In genomic region chr8:119422123-119422711, GRCm38 (mm10) we compare ENCODE assay signal across 9 mouse cellular contexts. TPM values are rescaled to one million over a fixed set of nuclear protein-coding genes. Genes with fewer than 3 reads are reported as not detected.
DNase-seq lines count a peak whose midpoint lies in the region; ATAC-seq and TF ChIP-seq lines count a peak whose summit lies in the region.
"Had no signal": no experiment of that assay in that cellular context is flagged by ENCODE, and none has a peak within 500 bp of the region (broad histone marks: within the 10 kb centered on the region; RNA-seq: fewer than 3 reads in every experiment).

No protein-coding gene starts in this region.

- H3K4me2 ChIP-seq in embryonic facial prominence, embryonic 15.5 days (replicated peaks): no peak overlapping the region
- H3K4me2 ChIP-seq in liver, postnatal 0 days (ENCODE audit: low read depth, low read length): peak overlapping the region; percentile 70

- peaks cover 34% of the 10 kb centered on the region for H3K4me1 ChIP-seq in liver, adult 2 months (ENCODE audit: control insufficient read depth, insufficient read depth, low read length)
- peaks cover 42% of the 10 kb centered on the region for H3K4me1 ChIP-seq in embryonic facial prominence, embryonic 15.5 days
- H3K4me1 ChIP-seq in liver, postnatal 0 days (ENCODE audit: insufficient read depth): peaks cover 75% of the 10 kb centered on the region

- no peaks in the 10 kb centered on the region for H3K27me3 ChIP-seq in liver, adult 2 months (ENCODE audit: control insufficient read depth, insufficient read depth, low read length)
- H3K27me3 ChIP-seq in Patski: no peaks in the 10 kb centered on the region
- no peaks in the 10 kb centered on the region for H3K27me3 ChIP-seq in embryonic facial prominence, embryonic 15.5 days
- H3K27me3 ChIP-seq in liver, postnatal 0 days (ENCODE audit: insufficient read depth, low read length): no peaks in the 10 kb centered on the region

- TF ChIP-seq CTCF in liver, adult 2 months (IDR thresholded peaks at IDR 0.05; ENCODE audit: low read depth, low read length): no peak
- TF ChIP-seq CTCF in Patski (IDR thresholded peaks at IDR 0.05): no peak
- no peak for TF ChIP-seq CTCF in liver, postnatal 0 days (IDR thresholded peaks at IDR 0.05; ENCODE audit: low read depth)

- H3K9ac ChIP-seq in liver, adult 2 months (ENCODE audit: low read depth, low read length): 0 out of 2 replicates have a peak overlapping the region, but pooled peaks have one; percentile 3
- no peak overlapping the region for H3K9ac ChIP-seq in embryonic facial prominence, embryonic 15.5 days
- H3K9ac ChIP-seq in liver, postnatal 0 days (replicated peaks): peak overlapping the region; percentile 45

- POLR2A ChIA-PET in Patski (lab: Charles Lee): no interaction called here

- TF ChIP-seq POLR2A in liver, adult 2 months (IDR thresholded peaks at IDR 0.05; ENCODE audit: extremely low read depth, insufficient read depth, low read length): no peak

- H3K27ac ChIP-seq in liver, adult 2 months (replicated peaks; ENCODE audit: insufficient read depth, low read depth, low read length): peak overlapping the region; percentile 17; the same call in 1 of the 2 replicates
- peak overlapping the region; percentile 70 for H3K27ac ChIP-seq in embryonic facial prominence, embryonic 15.5 days (replicated peaks)
- peak overlapping the region; percentile 97 for H3K27ac ChIP-seq in liver, postnatal 0 days (ENCODE audit: low read depth)

- peak; percentile 37 for ATAC-seq in Patski
- ATAC-seq in embryonic facial prominence, embryonic 15.5 days (ENCODE audit: insufficient number of reproducible peaks, low FRiP score, low TSS enrichment, low read depth): peak; percentile 51
- no peak; the same call in 1 of the 2 replicates for ATAC-seq in liver, postnatal 0 days

- no peak for DNase-seq in liver, adult 2 months (ENCODE audit: extremely low read depth, low read depth, low spot score)
- DNase-seq in liver (no peak), Patski (ENCODE audit: low read depth, low spot score) (no peak)
- DNase-seq in liver, postnatal 0 days: peak; percentile 35
- DNase-seq in right cerebral cortex, postnatal 4 days: no peak
- no peak for DNase-seq in spleen, postnatal 14 days (ENCODE audit: low spot score in 2 of 2)
- no peak for DNase-seq in urinary bladder, postnatal 10 days (ENCODE audit: low spot score)

- H3K36me3 ChIP-seq in liver, adult 2 months (ENCODE audit: control insufficient read depth, insufficient read depth, low read length): no peaks in the 10 kb centered on the region
- H3K36me3 ChIP-seq in embryonic facial prominence, embryonic 15.5 days: no peaks in the 10 kb centered on the region
- no peaks in the 10 kb centered on the region for H3K36me3 ChIP-seq in liver, postnatal 0 days (replicated peaks; ENCODE audit: insufficient read depth, low read length)

- CTCF ChIA-PET in Patski (lab: Charles Lee): interaction anchor here (0.9 to 10.6 kb wide), 3 partner anchors 9 to 137 kb away, joined by 3 to 78 read pairs (median 16); no protein-coding TSS in a partner anchor

- in situ Hi-C loops in Patski (cut with MboI; ENCODE audit: low pct_unique_long_range_greater_than_20kb): no loop called here

- no peak for TF ChIP-seq EP300 in liver, postnatal 0 days (IDR thresholded peaks at IDR 0.05; ENCODE audit: low read depth)

- H3K9me3 ChIP-seq in embryonic facial prominence, embryonic 15.5 days (replicated peaks): no peaks in the 10 kb centered on the region
- H3K9me3 ChIP-seq in liver, postnatal 0 days (ENCODE audit: low read length): no peaks in the 10 kb centered on the region

- H3K79me2 ChIP-seq in liver, adult 2 months (ENCODE audit: control insufficient read depth, insufficient read depth, low read length): no peaks in the 10 kb centered on the region

- H3K4me3 ChIP-seq in liver, adult 2 months (ENCODE audit: insufficient read depth, low read depth, low read length): no peak overlapping the region
- H3K4me3 ChIP-seq in embryonic facial prominence, embryonic 15.5 days (replicated peaks): no peak overlapping the region
- peak overlapping the region; percentile 39 for H3K4me3 ChIP-seq in liver, postnatal 0 days (ENCODE audit: low read depth, low read length)
- H3K4me3 ChIP-seq: erythroblast, embryonic 14.5 days had no signal

- 27% methylated on average over 9 of the region's 9 CpGs for WGBS in liver, adult 2 months
- WGBS in embryonic facial prominence, embryonic 15.5 days: 42% methylated on average over 9 of the region's 9 CpGs
- WGBS in liver, postnatal 0 days (ENCODE audit: insufficient replicate concordance): 34% methylated on average over 9 of the region's 9 CpGs

RNA-seq across cellular contexts. Expression of gene Osgin1, which starts 11.7 kb away (rescaled TPM):
- total RNA-seq in liver, adult 2 months (2014; rRNA removed): 9.6 and 33.0 TPM in 2 replicates
- polyA plus RNA-seq in liver, adult 2 months (2012; rRNA removed): 211 and 649 TPM in 2 replicates
- polyA plus RNA-seq in Patski (2021): 20.4 TPM
- 2.1 and 3.0 TPM in 2 replicates for polyA plus RNA-seq in embryonic facial prominence, embryonic 15.5 days (2015; fragmentation: Nextera tagmentation; extraction: Ambion mirVana)
- polyA plus RNA-seq in liver, postnatal 0 days (2015; fragmentation: Nextera tagmentation; extraction: Ambion mirVana): 138 and 168 TPM in 2 replicates

RNA-seq across cellular contexts. Expression of gene Necab2, which starts 24.3 kb away (rescaled TPM):
- 0.07 TPM in 1 of 2 replicates, not detected in the other for total RNA-seq in liver, adult 2 months (2014; rRNA removed)
- polyA plus RNA-seq in liver, adult 2 months (2012; rRNA removed): 0.11 TPM in 1 of 2 replicates, not detected in the other
- 0.14 TPM for polyA plus RNA-seq in Patski (2021)
- polyA plus RNA-seq in embryonic facial prominence, embryonic 15.5 days (2015; fragmentation: Nextera tagmentation; extraction: Ambion mirVana): 2.5 and 4.7 TPM in 2 replicates
- polyA plus RNA-seq in liver, postnatal 0 days (2015; fragmentation: Nextera tagmentation; extraction: Ambion mirVana): 0.14 TPM in 1 of 2 replicates, not detected in the other
- polyA plus RNA-seq: erythroblast, embryonic 14.5 days had no signal

RNA-seq across cellular contexts. Expression of gene Mlycd, which starts 27.5 kb away (rescaled TPM):
- total RNA-seq in liver, adult 2 months (2014; rRNA removed): 57.3 and 68.1 TPM in 2 replicates
- polyA plus RNA-seq in liver, adult 2 months (2012; rRNA removed): 112 and 115 TPM in 2 replicates
- 25.7 TPM for polyA plus RNA-seq in Patski (2021)
- 15.3 and 15.5 TPM in 2 replicates for polyA plus RNA-seq in embryonic facial prominence, embryonic 15.5 days (2015; fragmentation: Nextera tagmentation; extraction: Ambion mirVana)
- polyA plus RNA-seq in liver, postnatal 0 days (2015; fragmentation: Nextera tagmentation; extraction: Ambion mirVana): 37.0 and 44.4 TPM in 2 replicates

Comparison
In these comparisons a context has a peak if more than half of its experiments do, and no peak if none do; other contexts are left out.
1. H3K27ac ChIP-seq: peak in every context shown above with its lines; median percentile 97 in liver, postnatal 0 days; 70 in embryonic facial prominence, embryonic 15.5 days; 17 in liver, adult 2 months.